Mouse (Mus musculus) midbrain, embryonic 11.5 days (tissue): Measurements from ENCODE around the gene Stx18. TPM values are rescaled to one million over a fixed set of nuclear protein-coding genes. Genes with fewer than 3 reads are reported as not detected.

Source experiments
- ATAC-seq: fragments of 200-750 bp; cut with Nextera tagmentation; 2 replicates; pipeline ENCODE4 v1.8.0; 2017; ENCODE audit warnings: moderate TSS enrichment, moderate library complexity; ENCODE audit not compliant: low FRiP score
- DNase-seq: peaks from one replicate; pipeline ENCODE4 v3.0.0; 2015; ENCODE audit warnings: low spot score; ENCODE audit errors: missing footprints
- H3K27ac ChIP-seq: fragments of 300-500 bp; sonication (generic); 2 replicates; pipeline ENCODE4 v1.5.1; 2014; ENCODE audit warnings: low read depth, low read length
- H3K27me3 ChIP-seq: fragments of 300-500 bp; sonication (generic); 2 replicates; pipeline ENCODE4 v1.6.1; 2014; ENCODE audit warnings: mild to moderate bottlenecking, low read length, moderate library complexity, mixed read lengths; ENCODE audit not compliant: control insufficient read depth, insufficient read depth
- H3K36me3 ChIP-seq: fragments of 300-500 bp; sonication (generic); 2 replicates; pipeline ENCODE4 v1.6.1; 2014; ENCODE audit warnings: mild to moderate bottlenecking, low read length, moderate library complexity, mixed read lengths; ENCODE audit not compliant: control insufficient read depth, insufficient read depth
- H3K4me1 ChIP-seq: fragments of 300-500 bp; sonication (generic); 2 replicates; pipeline ENCODE4 v1.6.1; 2014; ENCODE audit warnings: low read length; ENCODE audit not compliant: control insufficient read depth, insufficient read depth
- H3K4me2 ChIP-seq: fragments of 300-500 bp; sonication (generic); 2 replicates; pipeline ENCODE4 v1.6.1; 2014; ENCODE audit warnings: mild to moderate bottlenecking, moderate library complexity
- H3K4me3 ChIP-seq: fragments of 300-500 bp; sonication (generic); 2 replicates; pipeline ENCODE4 v1.5.1; 2014; ENCODE audit warnings: low read depth, low read length
- H3K9ac ChIP-seq: fragments of 300-500 bp; sonication (generic); 2 replicates; pipeline ENCODE4 v1.6.1; 2014; ENCODE audit warnings: low read length
- H3K9me3 ChIP-seq: fragments of 300-500 bp; sonication (generic); 2 replicates; pipeline ENCODE4 v1.6.1; 2016; ENCODE audit warnings: low read length; ENCODE audit not compliant: control insufficient read depth
- WGBS: fragments of 180-500 bp; shearing (Covaris S2); extraction: QIAGEN DNeasy Blood & Tissue Kit; methylation state at CpG from one replicate; pipeline ENCODE4 v1.1.7; 2014; 5-methylcytosine and 5-hydroxymethylcytosine counted together
- polyA plus RNA-seq: library from polyadenylated mRNA; unstranded; fragments of >200 nt; fragmentation: Nextera tagmentation; extraction: Ambion mirVana; gene quantifications from 2 replicates; pipeline ENCODE4 v1.2.1, GENCODE M21; 2014

Stx18 gene
- polyA plus RNA-seq, 1 experiment from 2014 or later = 48.6 TPM

GRCm38 (mm10) chr5:38064043-38064575 lies 25.6 kb downstream of the Stx18 start:
- Histone ChIP-seq H3K36me3 (no peaks in the 10 kb centered on the region), H3K27me3 (no peaks in the 10 kb centered on the region), H3K4me3 (no peak overlapping the region), H3K9me3 (no peaks in the 10 kb centered on the region), H3K4me1 (peaks cover 31% of the 10 kb centered on the region), H3K27ac (no peak overlapping the region), H3K4me2 (no peak overlapping the region), H3K9ac (no peak overlapping the region)
- 83% methylated on average over 4 of the region's 4 CpGs for WGBS
- no peak for DNase-seq
- ATAC-seq = no peak

- H3K9me3 ChIP-seq = no peaks in the 10 kb centered on the region
- 0 out of 2 replicates have a peak overlapping the region, but pooled peaks have one; percentile 20 for H3K9ac ChIP-seq
- H3K4me3 ChIP-seq = no peak overlapping the region
- peaks cover 31% of the 10 kb centered on the region for H3K4me1 ChIP-seq
- no peak for DNase-seq
- no peak overlapping the region for H3K4me2 ChIP-seq
- H3K36me3 ChIP-seq = no peaks in the 10 kb centered on the region
- no peaks in the 10 kb centered on the region for H3K27me3 ChIP-seq
- WGBS = 8% methylated on average over 5 of the region's 5 CpGs
- H3K27ac ChIP-seq = no peak overlapping the region
- no peak for ATAC-seq
Measured at GRCm38 (mm10) chr5:38064701-38065100, 26.2 kb downstream of the Stx18 start.

GRCm38 (mm10) chr5:38065454-38065853 lies 26.9 kb downstream of the Stx18 start:
- Histone ChIP-seq H3K4me2 (no peak overlapping the region), H3K4me3 (no peak overlapping the region), H3K9ac (no peak overlapping the region), H3K36me3 (no peaks in the 10 kb centered on the region), H3K27me3 (no peaks in the 10 kb centered on the region), H3K4me1 (peaks cover 31% of the 10 kb centered on the region), H3K9me3 (no peaks in the 10 kb centered on the region), H3K27ac (no peak overlapping the region)
- DNase-seq (no peak), ATAC-seq (no peak)
- WGBS = 14% methylated on average over 2 of the region's 2 CpGs

GRCm38 (mm10) chr5:38066606-38067005 lies 28.1 kb downstream of the Stx18 start:
- H3K36me3 ChIP-seq = no peaks in the 10 kb centered on the region
- H3K9me3 ChIP-seq = no peaks in the 10 kb centered on the region
- no peak overlapping the region for H3K4me2 ChIP-seq
- no peaks in the 10 kb centered on the region for H3K27me3 ChIP-seq
- ATAC-seq = no peak
- 91% methylated on average over 1 of the region's 1 CpGs for WGBS
- H3K9ac ChIP-seq = no peak overlapping the region
- H3K4me3 ChIP-seq = no peak overlapping the region
- peaks cover 31% of the 10 kb centered on the region for H3K4me1 ChIP-seq
- no peak overlapping the region for H3K27ac ChIP-seq
- DNase-seq = no peak

- ATAC-seq (no peak), DNase-seq (no peak)
- Histone ChIP-seq H3K4me3 (no peak overlapping the region), H3K27ac (no peak overlapping the region), H3K4me1 (peaks cover 7% of the 10 kb centered on the region; the same call in 1 of the 2 replicates), H3K27me3 (no peaks in the 10 kb centered on the region; the same call in 1 of the 2 replicates), H3K4me2 (no peak overlapping the region), H3K36me3 (no peaks in the 10 kb centered on the region), H3K9ac (no peak overlapping the region), H3K9me3 (no peaks in the 10 kb centered on the region)
- 50% methylated on average over 4 of the region's 4 CpGs for WGBS
Measured at GRCm38 (mm10) chr5:38076326-38076725, 37.8 kb downstream of the Stx18 start.

- no peak for ATAC-seq
- Histone ChIP-seq H3K9me3 (no peaks in the 10 kb centered on the region), H3K27me3 (no peaks in the 10 kb centered on the region; the same call in 1 of the 2 replicates), H3K4me1 (peaks cover 19% of the 10 kb centered on the region), H3K9ac (no peak overlapping the region), H3K27ac (no peak overlapping the region), H3K4me2 (no peak overlapping the region), H3K36me3 (no peaks in the 10 kb centered on the region), H3K4me3 (no peak overlapping the region)
- no peak for DNase-seq
- 82% methylated on average over 3 of the region's 3 CpGs for WGBS
Measured at GRCm38 (mm10) chr5:38078575-38078974, 40.0 kb downstream of the Stx18 start.

- Histone ChIP-seq H3K9me3 (no peaks in the 10 kb centered on the region), H3K36me3 (no peaks in the 10 kb centered on the region), H3K27me3 (no peaks in the 10 kb centered on the region; the same call in 1 of the 2 replicates), H3K27ac (no peak overlapping the region), H3K4me3 (no peak overlapping the region), H3K4me1 (peaks cover 26% of the 10 kb centered on the region), H3K9ac (no peak overlapping the region), H3K4me2 (no peak overlapping the region)
- DNase-seq (no peak), ATAC-seq (no peak)
- WGBS = 83% methylated on average over 1 of the region's 1 CpGs
Measured at GRCm38 (mm10) chr5:38080472-38080871, 41.9 kb downstream of the Stx18 start.

GRCm38 (mm10) chr5:38082589-38082988 lies 44.0 kb downstream of the Stx18 start:
- H3K4me1 ChIP-seq = peaks cover 28% of the 10 kb centered on the region
- no peak overlapping the region for H3K9ac ChIP-seq
- H3K4me2 ChIP-seq = no peak overlapping the region
- DNase-seq (peak; percentile 87), ATAC-seq (no peak)
- H3K9me3 ChIP-seq = no peaks in the 10 kb centered on the region
- no peak overlapping the region for H3K27ac ChIP-seq
- 53% methylated on average over 3 of the region's 3 CpGs for WGBS
- no peak overlapping the region for H3K4me3 ChIP-seq
- no peaks in the 10 kb centered on the region for H3K36me3 ChIP-seq
- no peaks in the 10 kb centered on the region; the same call in 1 of the 2 replicates for H3K27me3 ChIP-seq

- no peak overlapping the region for H3K4me2 ChIP-seq
- H3K4me3 ChIP-seq = no peak overlapping the region
- no peak overlapping the region for H3K9ac ChIP-seq
- peaks cover 28% of the 10 kb centered on the region for H3K4me1 ChIP-seq
- H3K27ac ChIP-seq = no peak overlapping the region
- H3K36me3 ChIP-seq = no peaks in the 10 kb centered on the region
- ATAC-seq = no peak
- WGBS = 23% methylated on average over 5 of the region's 5 CpGs
- H3K27me3 ChIP-seq = no peaks in the 10 kb centered on the region; the same call in 1 of the 2 replicates
- DNase-seq = peak; percentile 87
- H3K9me3 ChIP-seq = no peaks in the 10 kb centered on the region
Measured at GRCm38 (mm10) chr5:38083362-38083761, 44.8 kb downstream of the Stx18 start.
